Mouse (Mus musculus) heart, adult 2 months (tissue): ENCODE results near the gene Nupr1l. TPM values are rescaled to one million over a fixed set of nuclear protein-coding genes. Genes with fewer than 3 reads are reported as not detected.
"Not testable (repeated sequence)": the region's sequence is repeated elsewhere in the genome, so short reads cannot be mapped to it uniquely, and the experiment has no call there.

Source experiments
- DNase-seq, 2 experiments: peaks; one replicate each; pipeline ENCODE4 v3.0.0; 2021
- H3K27ac ChIP-seq: fragments of 200-600 bp; 2 replicates; pipeline ENCODE4 v1.8.1; 2022
- H3K27me3 ChIP-seq: fragments of 200-500 bp; 2 replicates; pipeline ENCODE4 v1.6.1; 2012; ENCODE audit warnings: mild to moderate bottlenecking, low read length, inconsistent platforms, mixed read lengths; ENCODE audit not compliant: control insufficient read depth, insufficient read depth
- H3K36me3 ChIP-seq: fragments of 200-500 bp; 2 replicates; pipeline ENCODE4 v1.6.1; 2012; ENCODE audit warnings: low read length, inconsistent platforms; ENCODE audit not compliant: control insufficient read depth, insufficient read depth
- H3K4me1 ChIP-seq: fragments of 200-500 bp; 2 replicates; pipeline ENCODE4 v1.6.1; 2011; ENCODE audit warnings: low read length; ENCODE audit not compliant: control insufficient read depth, insufficient read depth
- H3K4me3 ChIP-seq: fragments of 200-600 bp; 2 replicates; pipeline ENCODE4 v1.8.1; 2022
- H3K79me2 ChIP-seq: fragments of 200-500 bp; replicated peaks from 2 replicates; pipeline ENCODE4 v1.6.1; 2012; ENCODE audit warnings: mild to moderate bottlenecking, inconsistent platforms, low read length, moderate library complexity, mixed read lengths; ENCODE audit not compliant: control insufficient read depth, insufficient read depth
- H3K9ac ChIP-seq: fragments of 200-500 bp; 2 replicates; pipeline ENCODE4 v1.6.1; 2012; ENCODE audit warnings: low read depth, mild to moderate bottlenecking, control low read depth, inconsistent platforms, low read length, mixed read lengths
- CTCF ChIP-seq: fragments of 200-600 bp; IDR thresholded peaks from 2 replicates; pipeline ENCODE4 v1.8.1; 2022; ENCODE audit warnings: antibody characterized with exemption, mild to moderate bottlenecking, moderate library complexity
- EP300 ChIP-seq: fragments of 200-500 bp; IDR thresholded peaks from 2 replicates; pipeline ENCODE4 v1.6.1; 2011; ENCODE audit warnings: low read depth, low read length, control low read depth; ENCODE audit not compliant: insufficient read depth
- POLR2A ChIP-seq: fragments of 200-500 bp; IDR thresholded peaks from 2 replicates; pipeline ENCODE4 v1.6.1; 2011; ENCODE audit warnings: mild to moderate bottlenecking, low read depth, low read length, control low read depth; ENCODE audit not compliant: insufficient read depth
- WGBS: fragments of 180-500 bp; shearing (Covaris S2); methylation state at CpG from one replicate; pipeline ENCODE4 v1.1.7; 2018; 5-methylcytosine and 5-hydroxymethylcytosine counted together
- intact Hi-C: fragments of 180-260 bp; cut with DNase I; formaldehyde crosslinking; loops from one replicate; pipeline ENCODE4 v1.15.1; 2025
- polyA plus RNA-seq: library from polyadenylated mRNA; depleted of rRNA; stranded (reverse); fragments of >200 nt; gene quantifications from 2 replicates; pipeline ENCODE4 v1.2.3, GENCODE M21; 2012
- total RNA-seq, 2 experiments: library from RNA; stranded (reverse); gene quantifications; 2 replicates each; pipeline ENCODE4 v1.2.3; 2021

Nupr1l gene
- total and polyA plus RNA-seq, 3 experiments: 0.44 to 1.7 (median 1.5) TPM

GRCm38 (mm10) chr5:129886271-129886670 is 22.1 kb upstream of the Nupr1l start:
- no peak for DNase-seq
- 7% methylated on average over 10 of the region's 10 CpGs for WGBS
- Histone ChIP-seq H3K4me3 (peak overlapping the region; percentile 99), H3K27me3 (no peaks in the 10 kb centered on the region), H3K4me1 (no peaks in the 10 kb centered on the region; the same call in 1 of the 2 replicates), H3K36me3 (peaks cover 25% of the 10 kb centered on the region), H3K79me2 (peaks cover 7% of the 10 kb centered on the region), H3K27ac (peak overlapping the region; percentile 98), H3K9ac (peak overlapping the region; percentile 46)
- TF ChIP-seq CTCF: no peak
- TF ChIP-seq EP300: no peak
- no peak for TF ChIP-seq POLR2A
- intact Hi-C loops: no loop called here

GRCm38 (mm10) chr5:129886911-129887636 is 21.3 kb upstream of the Nupr1l start, which contains the start of gene Chchd2:
Chchd2 (minus strand) TSS chr5:129887470.
- Histone ChIP-seq H3K4me3 (peak within 1 kb of the TSS; percentile 99), H3K27me3 (no peaks in the 10 kb centered on the region), H3K4me1 (no peaks in the 10 kb centered on the region; the same call in 1 of the 2 replicates), H3K79me2 (peaks cover 7% of the 10 kb centered on the region), H3K36me3 (peaks cover 21% of the 10 kb centered on the region), H3K27ac (peak within 1 kb of the TSS; percentile 98), H3K9ac (peak within 1 kb of the TSS; percentile 98)
- intact Hi-C loops: no loop called here
- under 1% methylated on average over 46 of the region's 46 CpGs for WGBS
- 0 out of 2 replicates have a peak, but pooled peaks have one; percentile 30 for TF ChIP-seq EP300
- TF ChIP-seq POLR2A: peak; percentile 97
- TF ChIP-seq CTCF: no peak
- peak; percentile 92 to 95 for DNase-seq

DNA sequence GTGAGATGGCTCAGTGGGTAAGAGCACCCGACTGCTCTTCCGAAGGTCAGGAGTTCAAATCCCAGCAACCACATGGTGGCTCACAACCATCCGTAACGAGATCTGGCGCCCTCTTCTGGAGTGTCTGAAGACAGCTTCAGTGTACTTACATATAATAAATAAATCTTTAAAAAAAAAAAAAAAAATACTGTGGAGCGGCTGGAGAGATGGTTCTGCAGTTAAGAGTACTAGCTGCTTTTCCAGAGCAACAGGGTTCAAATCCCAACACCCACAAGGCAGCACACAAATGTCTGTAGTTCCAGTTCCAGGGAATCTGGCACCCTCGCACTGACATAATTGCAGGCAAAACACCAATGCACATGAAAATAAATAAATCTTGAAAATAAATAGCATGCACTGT is 17.9 kb upstream of the Nupr1l start:
- H3K79me2 ChIP-seq, H3K4me1 ChIP-seq, H3K4me3 ChIP-seq, H3K27me3 ChIP-seq, intact Hi-C loops, H3K36me3 ChIP-seq, H3K27ac ChIP-seq, H3K9ac ChIP-seq, DNase-seq: not testable (repeated sequence)
- whole genome bisulfite sequencing: 73% methylated on average over 7 of the region's 7 CpGs

GRCm38 (mm10) chr5:129895198-129896088 is 12.9 kb upstream of the Nupr1l start, which contains the start of gene Zbed5:
Zbed5 (plus strand) TSS chr5:129895723.
- Histone ChIP-seq H3K9ac (peak within 1 kb of the TSS; percentile 74), H3K27me3 (no peaks in the 10 kb centered on the region), H3K79me2 (no peaks in the 10 kb centered on the region), H3K4me3 (peak within 1 kb of the TSS; percentile 69), H3K36me3 (no peaks in the 10 kb centered on the region), H3K4me1 (no peaks in the 10 kb centered on the region), H3K27ac (no peak within 1 kb of the TSS)
- TF ChIP-seq CTCF (no peak), EP300 (no peak), POLR2A (no peak)
- WGBS: 2% methylated on average over 44 of the region's 44 CpGs
- intact Hi-C loops: no loop called here
- peak; percentile 86 to 91 for DNase-seq

DNA sequence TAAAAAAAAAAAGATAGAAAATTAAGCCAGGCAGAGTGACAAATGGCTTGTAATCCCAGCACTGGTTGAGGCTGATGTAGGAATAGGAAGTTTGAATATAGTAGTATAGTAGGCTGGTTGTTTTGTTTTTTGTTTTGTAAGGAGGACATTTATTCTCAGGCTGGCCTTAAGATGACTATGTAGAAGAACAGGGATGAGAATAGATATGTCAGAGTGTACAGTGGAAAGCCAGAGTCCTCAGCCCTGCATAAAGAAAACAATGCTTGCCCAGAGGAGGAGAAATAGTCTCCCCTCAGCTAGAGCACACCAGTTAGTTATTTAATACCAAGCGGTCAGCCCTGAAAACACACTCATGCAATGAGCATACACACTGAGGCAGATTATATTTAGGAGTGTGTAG is 9.9 kb upstream of the Nupr1l start, which contains the start of gene Phkg1:
Phkg1 (minus strand) TSS at position 101 of the 400 bp plus-strand sequence.
- TF ChIP-seq POLR2A (no peak), EP300 (no peak), CTCF (no peak)
- Histone ChIP-seq H3K36me3 (no peaks in the 10 kb centered on the region), H3K27me3 (no peaks in the 10 kb centered on the region), H3K9ac (no peak within 1 kb of the TSS), H3K79me2 (no peaks in the 10 kb centered on the region), H3K4me3 (no peak within 1 kb of the TSS), H3K27ac (no peak within 1 kb of the TSS), H3K4me1 (no peaks in the 10 kb centered on the region)
- no peak for DNase-seq
- intact Hi-C loops: no loop called here
- WGBS: 92% methylated on average over 1 of the region's 1 CpGs

GRCm38 (mm10) chr5:129907775-129908174 is 565 bp upstream of the Nupr1l start:
- H3K4me1 ChIP-seq: no peaks in the 10 kb centered on the region
- peak overlapping the region; percentile 80 for H3K4me3 ChIP-seq
- H3K27me3 ChIP-seq: no peaks in the 10 kb centered on the region
- intact Hi-C loops: loop anchor here (5.0 kb wide), 1 partner anchor 35 kb away; the partner anchor contains the start of gene Vkorc1l1
- no peak for DNase-seq
- no peaks in the 10 kb centered on the region for H3K36me3 ChIP-seq
- no peak overlapping the region for H3K9ac ChIP-seq
- H3K79me2 ChIP-seq: no peaks in the 10 kb centered on the region
- peak overlapping the region; percentile 74 for H3K27ac ChIP-seq
- TF ChIP-seq CTCF (no peak), POLR2A (no peak), EP300 (no peak)
- WGBS: 30% methylated on average over 4 of the region's 4 CpGs
